Mouse (Mus musculus): Measurements from ENCODE around the gene Skida1. TPM values are rescaled to one million over a fixed set of nuclear protein-coding genes. Genes with fewer than 3 reads are reported as not detected.

The Skida1 gene
- polyA plus RNA-seq, 1 experiment = 0.55 TPM

DNA sequence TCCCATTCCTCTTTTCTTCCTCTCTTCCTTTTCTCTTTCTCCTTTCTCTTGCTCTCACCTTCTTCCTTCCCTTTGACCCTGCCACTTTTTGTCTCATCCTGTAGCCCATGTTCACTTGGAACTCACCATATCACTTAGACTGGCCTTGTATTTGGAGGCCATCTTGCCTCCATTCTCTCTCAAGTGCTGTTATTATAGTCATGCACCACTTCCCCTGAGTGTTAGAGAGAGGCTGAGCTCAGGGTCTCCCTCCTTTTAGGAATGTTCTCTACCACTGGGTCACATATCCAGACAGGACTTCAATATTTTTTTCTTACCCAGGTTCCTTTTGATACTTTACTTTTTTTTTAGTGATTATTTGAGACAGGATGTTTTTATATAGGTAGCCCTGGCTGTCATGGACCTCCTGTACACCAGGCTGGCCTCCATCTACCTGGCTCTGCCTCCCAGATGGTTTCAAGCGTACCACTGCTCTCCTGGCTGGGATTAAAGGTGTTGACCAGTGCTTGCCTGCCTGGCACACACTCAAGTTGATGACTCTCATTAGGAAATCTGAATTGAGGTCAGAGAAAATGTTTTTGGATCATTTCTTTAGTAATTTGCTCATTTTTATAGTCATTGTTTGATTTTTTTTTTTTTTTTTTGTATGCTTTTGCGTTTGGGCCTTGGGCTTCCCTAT lies 31.5 kb upstream of the Skida1 start:
- no peaks in the 10 kb centered on the region for H3K27me3 ChIP-seq (ENCODE audit: control insufficient read depth, insufficient read depth, insufficient read length)
- TF ChIP-seq MYOD1 (IDR thresholded peaks at IDR 0.05; ENCODE audit: control insufficient read depth, insufficient read length, low read depth) = no peak
- TF ChIP-seq USF1 (IDR thresholded peaks at IDR 0.05; ENCODE audit: low read depth) = no peak
- no peak for TF ChIP-seq MYOG (IDR thresholded peaks at IDR 0.05; ENCODE audit: control insufficient read depth, extremely low read depth, insufficient read length)
- no peak overlapping the region for H3ac ChIP-seq (ENCODE audit: control insufficient read depth, insufficient read length, low read depth)
- peaks cover 94% of the 10 kb centered on the region for H3K79me2 ChIP-seq (ENCODE audit: control insufficient read depth, insufficient read depth)
- H3K4me3 ChIP-seq (ENCODE audit: insufficient read depth, poor library complexity, severe bottlenecking) = no peak overlapping the region
- peaks cover 88% of the 10 kb centered on the region for H3K36me3 ChIP-seq (ENCODE audit: control insufficient read depth, insufficient read depth)
- H3K79me3 ChIP-seq (ENCODE audit: low read depth) = peaks cover 48% of the 10 kb centered on the region

- Histone ChIP-seq H3K36me3 (ENCODE audit: control insufficient read depth, insufficient read depth) (peaks cover 80% of the 10 kb centered on the region), H3K79me2 (ENCODE audit: control insufficient read depth, insufficient read depth) (peaks cover 100% of the 10 kb centered on the region), H3K79me3 (ENCODE audit: low read depth) (peaks cover 51% of the 10 kb centered on the region), H3K4me3 (ENCODE audit: insufficient read depth, poor library complexity, severe bottlenecking) (no peak overlapping the region), H3K27me3 (ENCODE audit: control insufficient read depth, insufficient read depth, insufficient read length) (no peaks in the 10 kb centered on the region), H3ac (ENCODE audit: control insufficient read depth, insufficient read length, low read depth) (no peak overlapping the region)
- no peak for TF ChIP-seq FOSL1 (IDR thresholded peaks at IDR 0.05; ENCODE audit: insufficient read depth, low read length, poor library complexity, severe bottlenecking)
Observed at GRCm38 (mm10) chr2:18071947-18072346, 23.1 kb upstream of the Skida1 start.

DNA sequence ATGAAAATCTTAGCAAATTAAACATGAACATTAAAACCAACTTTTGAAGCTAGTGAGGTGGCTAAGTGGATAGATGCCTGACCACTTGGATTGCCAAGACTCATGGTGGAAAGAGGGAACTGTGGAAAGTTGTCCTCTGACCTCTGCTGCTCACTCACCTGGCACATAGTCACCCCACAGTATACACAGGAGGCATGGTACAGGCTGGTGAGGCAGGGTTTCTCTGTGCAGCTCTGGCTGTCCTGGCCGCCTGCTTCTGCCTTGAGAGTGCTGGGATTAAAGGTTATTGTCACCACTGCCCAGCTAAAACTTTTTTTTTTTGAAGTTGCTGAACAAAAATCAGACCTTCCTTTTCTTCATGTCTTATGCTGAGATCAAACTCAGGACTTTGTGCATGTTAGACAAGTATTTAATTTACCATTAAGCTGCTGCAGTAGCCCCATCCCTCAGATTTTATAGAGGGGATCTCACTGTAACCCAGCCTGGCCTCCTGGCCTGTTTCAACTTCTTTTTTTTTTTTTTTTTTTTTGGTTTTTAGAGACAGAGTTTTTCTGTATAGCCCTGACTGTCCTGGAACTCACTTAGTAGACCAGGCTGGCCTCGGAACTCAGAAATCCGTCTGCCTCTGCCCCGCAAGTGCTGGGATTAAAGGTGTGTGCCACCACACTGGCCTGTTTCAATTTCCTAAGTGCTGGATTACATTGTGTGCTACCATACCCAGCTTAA lies 19.4 kb upstream of the Skida1 start:
- H3K27me3 ChIP-seq (ENCODE audit: control insufficient read depth, insufficient read depth, insufficient read length) = no peaks in the 10 kb centered on the region
- no peak overlapping the region for H3ac ChIP-seq (ENCODE audit: control insufficient read depth, insufficient read length, low read depth)
- no peak for TF ChIP-seq USF1 (IDR thresholded peaks at IDR 0.05; ENCODE audit: low read depth)
- TF ChIP-seq MYOD1 (IDR thresholded peaks at IDR 0.05; ENCODE audit: control insufficient read depth, insufficient read length, low read depth) = no peak
- no peak for TF ChIP-seq MYOG (IDR thresholded peaks at IDR 0.05; ENCODE audit: control insufficient read depth, extremely low read depth, insufficient read length)
- TF ChIP-seq CEBPB (IDR thresholded peaks at IDR 0.05; ENCODE audit: low read depth) = no peak
- TF ChIP-seq MAX (IDR thresholded peaks at IDR 0.05) = no peak
- no peak for TF ChIP-seq CTCF (IDR thresholded peaks at IDR 0.05; ENCODE audit: control insufficient read depth, insufficient read depth, insufficient read length)
- no peak for TF ChIP-seq FOSL1 (IDR thresholded peaks at IDR 0.05; ENCODE audit: insufficient read depth, low read length, poor library complexity, severe bottlenecking)
- peaks cover 59% of the 10 kb centered on the region for H3K36me3 ChIP-seq (ENCODE audit: control insufficient read depth, insufficient read depth)
- no peak overlapping the region for H3K4me3 ChIP-seq (ENCODE audit: insufficient read depth, poor library complexity, severe bottlenecking)
- peaks cover 60% of the 10 kb centered on the region for H3K79me3 ChIP-seq (ENCODE audit: low read depth)
- peaks cover 95% of the 10 kb centered on the region for H3K79me2 ChIP-seq (ENCODE audit: control insufficient read depth, insufficient read depth)

GRCm38 (mm10) chr2:18066436-18066835 lies 17.6 kb upstream of the Skida1 start:
- Histone ChIP-seq H3K27me3 (ENCODE audit: control insufficient read depth, insufficient read depth, insufficient read length) (no peaks in the 10 kb centered on the region), H3ac (ENCODE audit: control insufficient read depth, insufficient read length, low read depth) (no peak overlapping the region), H3K36me3 (ENCODE audit: control insufficient read depth, insufficient read depth) (peaks cover 42% of the 10 kb centered on the region), H3K4me3 (ENCODE audit: insufficient read depth, poor library complexity, severe bottlenecking) (no peak overlapping the region), H3K79me2 (ENCODE audit: control insufficient read depth, insufficient read depth) (peaks cover 82% of the 10 kb centered on the region), H3K79me3 (ENCODE audit: low read depth) (peaks cover 54% of the 10 kb centered on the region)
- TF ChIP-seq MYOG (IDR thresholded peaks at IDR 0.05; ENCODE audit: control insufficient read depth, extremely low read depth, insufficient read length) (no peak), CEBPB (IDR thresholded peaks at IDR 0.05; ENCODE audit: low read depth) (no peak), MAX (IDR thresholded peaks at IDR 0.05) (no peak), CTCF (IDR thresholded peaks at IDR 0.05; ENCODE audit: control insufficient read depth, insufficient read depth, insufficient read length) (no peak), FOSL1 (IDR thresholded peaks at IDR 0.05; ENCODE audit: insufficient read depth, low read length, poor library complexity, severe bottlenecking) (no peak), USF1 (IDR thresholded peaks at IDR 0.05; ENCODE audit: low read depth) (no peak)

GRCm38 (mm10) chr2:18065708-18066030 lies 16.8 kb upstream of the Skida1 start:
- Histone ChIP-seq H3K4me3 (ENCODE audit: insufficient read depth, poor library complexity, severe bottlenecking) (peak overlapping the region; percentile 89), H3K79me2 (ENCODE audit: control insufficient read depth, insufficient read depth) (peaks cover 74% of the 10 kb centered on the region), H3K36me3 (ENCODE audit: control insufficient read depth, insufficient read depth) (peaks cover 34% of the 10 kb centered on the region), H3K27me3 (ENCODE audit: control insufficient read depth, insufficient read depth, insufficient read length) (no peaks in the 10 kb centered on the region), H3K79me3 (ENCODE audit: low read depth) (peaks cover 46% of the 10 kb centered on the region), H3ac (ENCODE audit: control insufficient read depth, insufficient read length, low read depth) (peak overlapping the region; percentile 99)
- TF ChIP-seq FOSL1 (IDR thresholded peaks at IDR 0.05; ENCODE audit: insufficient read depth, low read length, poor library complexity, severe bottlenecking) (no peak), CTCF (IDR thresholded peaks at IDR 0.05; ENCODE audit: control insufficient read depth, insufficient read depth, insufficient read length) (no peak), MAX (IDR thresholded peaks at IDR 0.05) (no peak), MYOG (IDR thresholded peaks at IDR 0.05; ENCODE audit: control insufficient read depth, extremely low read depth, insufficient read length) (no peak), USF1 (IDR thresholded peaks at IDR 0.05; ENCODE audit: low read depth) (no peak), MYOD1 (IDR thresholded peaks at IDR 0.05; ENCODE audit: control insufficient read depth, insufficient read length, low read depth) (no peak), CEBPB (IDR thresholded peaks at IDR 0.05; ENCODE audit: low read depth) (no peak)

Measured in C2C12 (cell line).